Mouse (Mus musculus): ENCODE results near the gene Ddx46. TPM values are rescaled to one million over a fixed set of nuclear protein-coding genes. Genes with fewer than 3 reads are reported as not detected.
"Not testable (repeated sequence)": the region's sequence is repeated elsewhere in the genome, so short reads cannot be mapped to it uniquely, and the experiment has no call there.

The Ddx46 gene
- polyA plus RNA-seq, 1 experiment from 2014 or later = 33.9 TPM

DNA sequence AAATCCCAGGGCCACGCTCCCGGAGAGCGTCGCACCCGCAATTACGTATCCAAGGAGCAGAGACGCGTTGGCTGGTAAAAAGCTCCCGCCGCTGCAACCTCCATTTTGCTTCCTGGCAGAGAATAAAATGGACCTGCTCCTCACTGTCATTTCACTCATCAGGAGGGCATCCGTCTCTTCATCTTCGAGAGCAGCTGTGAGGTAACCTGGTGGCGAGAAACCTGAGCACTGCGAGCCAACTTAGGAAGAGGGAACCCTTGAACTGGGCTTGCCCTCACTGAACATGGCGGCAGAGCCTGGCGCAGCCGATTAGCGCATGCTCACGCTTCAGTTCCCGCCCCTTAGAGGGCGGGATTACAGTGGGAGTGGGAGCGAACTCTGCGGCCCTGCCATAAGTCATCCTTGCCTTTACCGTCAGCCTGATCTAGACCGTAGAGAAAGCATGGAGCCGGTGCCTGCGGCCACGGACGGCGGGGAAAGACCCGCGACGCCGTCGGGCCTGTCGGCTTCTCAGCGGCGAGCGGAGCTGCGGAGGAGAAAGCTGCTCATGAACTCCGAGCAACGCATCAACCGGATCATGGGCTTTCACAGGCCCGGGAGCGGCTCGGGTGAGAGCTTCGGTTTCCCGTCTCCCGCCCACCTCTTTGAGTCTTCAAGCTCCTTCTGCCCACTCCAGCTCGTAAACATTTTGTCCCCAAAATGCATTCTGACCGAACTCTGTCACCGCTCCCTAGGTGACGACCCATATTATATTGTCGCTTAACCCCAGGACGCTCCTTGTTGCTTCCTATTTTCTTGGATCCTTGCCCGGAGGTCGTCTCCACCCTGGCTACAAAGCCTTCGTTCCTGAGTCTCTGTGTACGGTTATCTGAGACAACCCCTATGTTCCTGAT, 11.9 kb upstream of the Ddx46 start, which contains the start of gene Caml:
Gene Caml, plus strand, starts transcription at position 357 of the 893 bp plus-strand sequence.
- peak within 1 kb of the TSS; percentile 78 for H3K4me2 ChIP-seq (ENCODE audit: low read depth, low read length)
- H3K9ac ChIP-seq (ENCODE audit: low read length) = peak within 1 kb of the TSS; percentile 94
- peaks cover 2% of the 10 kb centered on the region; the same call in 1 of the 2 replicates for H3K36me3 ChIP-seq (ENCODE audit: control insufficient read depth, insufficient read depth, low read length)
- peak; percentile 99 for ATAC-seq (ENCODE audit: low read depth)
- H3K27me3 ChIP-seq (ENCODE audit: control insufficient read depth, insufficient read depth, low read depth, low read length) = no peaks in the 10 kb centered on the region
- WGBS = 0% methylated on average over 59 of the region's 59 CpGs
- H3K9me3 ChIP-seq (ENCODE audit: control insufficient read depth, low read length) = no peaks in the 10 kb centered on the region
- peak within 1 kb of the TSS; percentile 81 for H3K27ac ChIP-seq (ENCODE audit: low read length)
- peaks cover 6% of the 10 kb centered on the region for H3K4me1 ChIP-seq (replicated peaks; ENCODE audit: control insufficient read depth, insufficient read depth, low read length)
- peak within 1 kb of the TSS; percentile 94 for H3K4me3 ChIP-seq (ENCODE audit: low read length)

GRCm38 (mm10) chr13:55635146-55635571, 332 bp downstream of the Ddx46 start:
- H3K36me3 ChIP-seq (ENCODE audit: control insufficient read depth, insufficient read depth, low read length) = peaks cover 28% of the 10 kb centered on the region
- H3K27ac ChIP-seq (ENCODE audit: low read length) = no peak overlapping the region
- peak overlapping the region; percentile 86 for H3K4me2 ChIP-seq (ENCODE audit: low read depth, low read length)
- peak; percentile 56 for ATAC-seq (ENCODE audit: low read depth)
- under 1% methylated on average over 38 of the region's 40 CpGs for WGBS
- H3K4me3 ChIP-seq (ENCODE audit: low read length) = peak overlapping the region; percentile 100
- H3K27me3 ChIP-seq (ENCODE audit: control insufficient read depth, insufficient read depth, low read depth, low read length) = no peaks in the 10 kb centered on the region
- H3K9ac ChIP-seq (ENCODE audit: low read length) = peak overlapping the region; percentile 95
- no peaks in the 10 kb centered on the region for H3K9me3 ChIP-seq (ENCODE audit: control insufficient read depth, low read length)
- H3K4me1 ChIP-seq (replicated peaks; ENCODE audit: control insufficient read depth, insufficient read depth, low read length) = peaks cover 13% of the 10 kb centered on the region

DNA sequence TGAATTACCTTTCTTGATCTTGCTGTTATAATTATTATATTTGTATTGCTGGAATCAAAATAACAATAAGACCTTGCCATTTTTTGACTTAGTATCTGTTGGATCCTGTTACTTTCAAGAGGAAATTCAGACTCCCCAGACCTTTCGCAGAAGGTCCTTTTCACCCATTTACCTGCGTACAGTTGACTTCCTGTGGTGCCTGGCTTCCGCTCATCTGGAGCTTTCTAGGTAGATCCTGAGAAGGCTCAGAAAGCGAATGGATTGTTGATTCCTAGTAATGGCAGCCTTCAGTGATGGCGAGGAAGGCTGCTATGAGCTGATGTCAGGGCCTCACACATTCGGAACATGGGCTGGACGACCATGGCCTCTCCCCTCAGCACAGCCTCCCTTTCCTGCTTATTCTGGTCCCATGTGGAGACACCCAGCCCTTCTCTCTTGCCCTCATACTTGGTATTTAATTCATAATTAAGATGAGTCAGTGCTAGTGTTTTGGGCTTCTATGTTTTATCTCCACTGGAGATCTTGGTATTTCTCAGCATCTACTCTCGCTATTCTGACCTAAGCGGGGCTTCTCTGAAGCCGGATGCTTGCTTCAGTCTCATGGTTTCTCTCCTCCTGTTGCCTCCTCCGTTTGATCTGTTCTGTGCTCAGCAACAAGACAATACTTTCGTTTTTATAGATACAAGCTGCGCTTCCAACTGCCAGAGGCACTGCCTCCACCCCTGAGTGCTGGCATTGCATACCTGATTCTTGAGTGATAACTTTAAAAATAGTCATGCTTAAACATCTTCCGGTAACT, 1.6 kb downstream of the Ddx46 start:
- Histone ChIP-seq H3K4me2 (ENCODE audit: low read depth, low read length) (peak overlapping the region; percentile 86; the same call in 1 of the 2 replicates), H3K27me3 (ENCODE audit: control insufficient read depth, insufficient read depth, low read depth, low read length) (no peaks in the 10 kb centered on the region), H3K36me3 (ENCODE audit: control insufficient read depth, insufficient read depth, low read length) (peaks cover 26% of the 10 kb centered on the region), H3K9me3 (ENCODE audit: control insufficient read depth, low read length) (no peaks in the 10 kb centered on the region), H3K4me1 (replicated peaks; ENCODE audit: control insufficient read depth, insufficient read depth, low read length) (peaks cover 13% of the 10 kb centered on the region), H3K27ac (ENCODE audit: low read length) (no peak overlapping the region), H3K9ac (ENCODE audit: low read length) (no peak overlapping the region), H3K4me3 (ENCODE audit: low read length) (no peak overlapping the region)
- ATAC-seq (ENCODE audit: low read depth) = no peak
- WGBS = 85% methylated on average over 14 of the region's 14 CpGs

DNA sequence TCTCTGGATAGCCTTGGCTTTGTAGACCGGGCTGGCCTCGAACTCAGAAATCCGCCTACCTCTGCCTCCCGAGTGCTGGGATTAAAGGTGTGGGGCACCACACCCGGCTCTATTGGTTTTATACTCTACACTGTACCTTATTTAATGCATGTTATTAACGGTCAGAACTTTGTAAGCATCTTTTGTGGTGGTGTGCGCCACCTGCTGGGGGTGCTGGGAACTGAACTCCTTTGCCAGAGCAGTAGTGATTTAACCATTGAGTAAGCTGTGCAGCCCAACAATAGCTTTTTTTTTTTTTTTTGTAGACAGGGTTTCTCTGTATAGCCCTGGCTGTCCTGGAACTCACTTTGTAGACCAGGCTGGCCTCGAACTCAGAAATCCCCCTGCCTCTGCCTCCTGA, 5.7 kb downstream of the Ddx46 start:
- not testable (repeated sequence) for H3K4me2 ChIP-seq (ENCODE audit: low read depth, low read length); H3K9ac ChIP-seq (ENCODE audit: low read length); H3K9me3 ChIP-seq (ENCODE audit: control insufficient read depth, low read length); H3K4me3 ChIP-seq (ENCODE audit: low read length); H3K27me3 ChIP-seq (ENCODE audit: control insufficient read depth, insufficient read depth, low read depth, low read length); H3K4me1 ChIP-seq (replicated peaks; ENCODE audit: control insufficient read depth, insufficient read depth, low read length); H3K27ac ChIP-seq (ENCODE audit: low read length)
- 45% methylated on average over 8 of the region's 8 CpGs for WGBS
- peak; percentile 31; the same call in 1 of the 2 replicates for ATAC-seq (ENCODE audit: low read depth)
- H3K36me3 ChIP-seq (ENCODE audit: control insufficient read depth, insufficient read depth, low read length) = peaks cover 21% of the 10 kb centered on the region

GRCm38 (mm10) chr13:55644525-55644924, 9.7 kb downstream of the Ddx46 start:
- Histone ChIP-seq H3K27me3 (ENCODE audit: control insufficient read depth, insufficient read depth, low read depth, low read length) (no peaks in the 10 kb centered on the region), H3K36me3 (ENCODE audit: control insufficient read depth, insufficient read depth, low read length) (peaks cover 48% of the 10 kb centered on the region), H3K4me1 (replicated peaks; ENCODE audit: control insufficient read depth, insufficient read depth, low read length) (no peaks in the 10 kb centered on the region), H3K27ac (ENCODE audit: low read length) (no peak overlapping the region), H3K4me3 (ENCODE audit: low read length) (no peak overlapping the region), H3K4me2 (ENCODE audit: low read depth, low read length) (no peak overlapping the region), H3K9me3 (ENCODE audit: control insufficient read depth, low read length) (no peaks in the 10 kb centered on the region), H3K9ac (ENCODE audit: low read length) (no peak overlapping the region)
- 83% methylated on average over 2 of the region's 2 CpGs for WGBS
- no peak for ATAC-seq (ENCODE audit: low read depth)

- no peak overlapping the region for H3K27ac ChIP-seq (ENCODE audit: low read length)
- no peak overlapping the region for H3K9ac ChIP-seq (ENCODE audit: low read length)
- no peaks in the 10 kb centered on the region for H3K4me1 ChIP-seq (replicated peaks; ENCODE audit: control insufficient read depth, insufficient read depth, low read length)
- H3K9me3 ChIP-seq (ENCODE audit: control insufficient read depth, low read length) = no peaks in the 10 kb centered on the region
- peaks cover 78% of the 10 kb centered on the region for H3K36me3 ChIP-seq (ENCODE audit: control insufficient read depth, insufficient read depth, low read length)
- 76% methylated on average over 12 of the region's 12 CpGs for WGBS
- no peak overlapping the region for H3K4me2 ChIP-seq (ENCODE audit: low read depth, low read length)
- no peak overlapping the region for H3K4me3 ChIP-seq (ENCODE audit: low read length)
- no peak for ATAC-seq (ENCODE audit: low read depth)
- H3K27me3 ChIP-seq (ENCODE audit: control insufficient read depth, insufficient read depth, low read depth, low read length) = no peaks in the 10 kb centered on the region
Measured at GRCm38 (mm10) chr13:55650098-55650497, 15.3 kb downstream of the Ddx46 start.

DNA sequence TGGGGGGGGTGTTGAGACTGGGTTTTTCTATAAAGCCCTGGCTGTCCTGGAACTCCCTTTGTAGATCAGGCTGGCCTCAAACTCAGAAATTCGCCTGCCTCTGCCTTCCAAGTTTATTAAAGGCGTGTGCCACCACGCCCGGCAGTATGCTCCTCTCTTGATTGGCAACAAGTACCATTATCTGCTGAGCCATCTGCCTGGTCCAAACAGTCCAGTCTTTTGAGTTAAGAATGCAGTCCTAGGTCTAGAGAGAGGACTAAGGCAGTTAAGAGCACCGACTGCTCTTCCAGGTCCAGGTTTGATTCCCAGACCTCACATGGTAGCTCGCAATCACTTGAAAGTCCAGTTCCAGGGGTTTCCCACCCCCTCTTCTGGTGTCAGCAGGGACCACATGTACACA, 16.2 kb downstream of the Ddx46 start:
- Histone ChIP-seq H3K27me3 (ENCODE audit: control insufficient read depth, insufficient read depth, low read depth, low read length) (no peaks in the 10 kb centered on the region), H3K4me1 (replicated peaks; ENCODE audit: control insufficient read depth, insufficient read depth, low read length) (no peaks in the 10 kb centered on the region), H3K36me3 (ENCODE audit: control insufficient read depth, insufficient read depth, low read length) (peaks cover 75% of the 10 kb centered on the region), H3K4me2 (ENCODE audit: low read depth, low read length) (no peak overlapping the region), H3K27ac (ENCODE audit: low read length) (no peak overlapping the region), H3K4me3 (ENCODE audit: low read length) (no peak overlapping the region), H3K9ac (ENCODE audit: low read length) (no peak overlapping the region), H3K9me3 (ENCODE audit: control insufficient read depth, low read length) (no peaks in the 10 kb centered on the region)
- WGBS = 84% methylated on average over 6 of the region's 6 CpGs
- ATAC-seq (ENCODE audit: low read depth) = no peak

- Histone ChIP-seq H3K4me1 (replicated peaks; ENCODE audit: control insufficient read depth, insufficient read depth, low read length) (no peaks in the 10 kb centered on the region), H3K9me3 (ENCODE audit: control insufficient read depth, low read length) (peaks cover 2% of the 10 kb centered on the region; the same call in 1 of the 2 replicates), H3K36me3 (ENCODE audit: control insufficient read depth, insufficient read depth, low read length) (peaks cover 55% of the 10 kb centered on the region), H3K9ac (ENCODE audit: low read length) (no peak overlapping the region), H3K4me3 (ENCODE audit: low read length) (no peak overlapping the region), H3K4me2 (ENCODE audit: low read depth, low read length) (no peak overlapping the region), H3K27ac (ENCODE audit: low read length) (no peak overlapping the region), H3K27me3 (ENCODE audit: control insufficient read depth, insufficient read depth, low read depth, low read length) (no peaks in the 10 kb centered on the region)
- ATAC-seq (ENCODE audit: low read depth) = no peak
- 65% methylated on average over 6 of the region's 6 CpGs for WGBS
Measured at GRCm38 (mm10) chr13:55668550-55668949, 33.7 kb downstream of the Ddx46 start.

DNA sequence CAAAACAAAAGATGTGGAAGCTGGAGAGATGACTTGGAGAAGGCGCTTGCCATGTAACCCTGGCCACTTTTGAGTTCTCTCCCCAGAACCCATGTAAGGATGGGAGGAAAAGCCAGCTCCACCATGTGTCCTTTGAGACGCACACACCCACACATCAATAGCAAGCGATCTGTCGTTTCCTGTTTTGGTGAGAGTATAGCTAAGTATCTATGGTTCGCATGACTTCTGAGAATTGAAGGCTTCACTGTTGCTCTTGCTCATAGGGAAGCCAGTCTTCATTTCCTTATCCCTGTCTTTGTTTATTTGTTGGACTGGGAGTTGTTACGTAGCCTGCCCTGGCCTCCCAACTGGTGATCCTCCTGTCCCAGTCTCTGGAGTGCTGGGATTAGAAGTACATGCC, 37.9 kb downstream of the Ddx46 start:
- no peak for ATAC-seq (ENCODE audit: low read depth)

More for the DNA sequence above, 37.9 kb downstream of the Ddx46 start:
- Histone ChIP-seq H3K36me3 (ENCODE audit: control insufficient read depth, insufficient read depth, low read length) (peaks cover 54% of the 10 kb centered on the region), H3K27ac (ENCODE audit: low read length) (no peak overlapping the region), H3K4me1 (replicated peaks; ENCODE audit: control insufficient read depth, insufficient read depth, low read length) (no peaks in the 10 kb centered on the region), H3K9ac (ENCODE audit: low read length) (no peak overlapping the region), H3K9me3 (ENCODE audit: control insufficient read depth, low read length) (peaks cover 2% of the 10 kb centered on the region; the same call in 1 of the 2 replicates), H3K4me3 (ENCODE audit: low read length) (no peak overlapping the region), H3K27me3 (ENCODE audit: control insufficient read depth, insufficient read depth, low read depth, low read length) (no peaks in the 10 kb centered on the region), H3K4me2 (ENCODE audit: low read depth, low read length) (no peak overlapping the region)
- 88% methylated on average over 6 of the region's 6 CpGs for WGBS
